Mouse (Mus musculus) heart, embryonic 13.5 days (tissue): ENCODE measurements around the gene Tia1. TPM values are rescaled to one million over a fixed set of nuclear protein-coding genes. Genes with fewer than 3 reads are reported as not detected.

Source experiments
- polyA plus RNA-seq: library from polyadenylated mRNA; unstranded; fragments of >200 nt; fragmentation: Nextera tagmentation; extraction: Ambion mirVana; gene quantifications from 2 replicates; pipeline ENCODE4 v1.2.1, GENCODE M21; 2015

Tia1 gene
- polyA plus RNA-seq, 1 experiment from 2014 or later, result 120 TPM

Other genes starting within 250 kb of the Tia1 start
- gene Tgfa, start 209.0 kb upstream of the Tia1 start, polyA plus RNA-seq, result 3.1 and 3.2 TPM in 2 replicates
- 93.8 and 107 TPM in 2 replicates for gene Fam136a, start 38.6 kb upstream of the Tia1 start, polyA plus RNA-seq
- gene Snrpg, start 32.9 kb upstream of the Tia1 start, polyA plus RNA-seq, result 315 and 377 TPM in 2 replicates
- gene Pcyox1, start 7.1 kb upstream of the Tia1 start, polyA plus RNA-seq, result 51.2 and 52.0 TPM in 2 replicates
- 0.60 TPM in 1 of 2 replicates, not detected in the other for gene Gm44790, start 22.4 kb downstream of the Tia1 start, polyA plus RNA-seq
- 16.8 and 20.0 TPM in 2 replicates for gene C87436, start 34.2 kb downstream of the Tia1 start, polyA plus RNA-seq
- gene Pcbp1, start 122.1 kb downstream of the Tia1 start, polyA plus RNA-seq, result 218 and 286 TPM in 2 replicates
- 0.09 TPM in 2 replicates for gene Asprv1, start 223.9 kb downstream of the Tia1 start, polyA plus RNA-seq